13 mouse cellular contexts compared by ENCODE assay signal in genomic region chr9:46645469-46645884, GRCm38 (mm10).
DNase-seq lines count a peak whose midpoint lies in the region; ATAC-seq and TF ChIP-seq lines count a peak whose summit lies in the region.
"Had no signal": no experiment of that assay in that cellular context is flagged by ENCODE, and none has a peak within 500 bp of the region (broad histone marks: within the 10 kb centered on the region; RNA-seq: fewer than 3 reads in every experiment).

No protein-coding gene starts in this region.

- no peaks in the 10 kb centered on the region for H3K9me3 ChIP-seq in embryonic facial prominence, embryonic 10.5 days
- H3K9me3 ChIP-seq in hindbrain, embryonic 12.5 days (replicated peaks), result no peaks in the 10 kb centered on the region
- no peaks in the 10 kb centered on the region for H3K9me3 ChIP-seq in midbrain, embryonic 15.5 days
- no peaks in the 10 kb centered on the region for H3K9me3 ChIP-seq in lung, postnatal 0 days (ENCODE audit: low read length)
- H3K9me3 ChIP-seq: liver, embryonic 12.5 days had no signal

- DNase-seq in layer of hippocampus, postnatal 10 days (ENCODE audit: low spot score in 2 of 2), result peak; percentile 13 to 36
- no peak for DNase-seq in layer of hippocampus, adult 2 months (ENCODE audit: low spot score in 2 of 2)
- peak; percentile 17 for DNase-seq in embryonic facial prominence, embryonic 10.5 days (ENCODE audit: low spot score)
- DNase-seq in cerebellum, adult 9-10 months, result no peak
- no peak for DNase-seq in lung, postnatal 0 days (ENCODE audit: low spot score)
- DNase-seq: cerebellum, postnatal 10 days; gastrocnemius, postnatal 36 days; kidney, adult 18-20 months; right cerebral cortex, postnatal 25 days had no signal

- peaks cover 16% of the 10 kb centered on the region for H3K4me1 ChIP-seq in embryonic facial prominence, embryonic 10.5 days
- peaks cover 18% of the 10 kb centered on the region for H3K4me1 ChIP-seq in hindbrain, embryonic 12.5 days
- peaks cover 19% of the 10 kb centered on the region for H3K4me1 ChIP-seq in midbrain, embryonic 15.5 days
- no peaks in the 10 kb centered on the region for H3K4me1 ChIP-seq in lung, postnatal 0 days (ENCODE audit: insufficient read depth, low read depth, low read length)
- H3K4me1 ChIP-seq: liver, embryonic 12.5 days had no signal

- no peak overlapping the region for H3K4me2 ChIP-seq in hindbrain, embryonic 12.5 days (replicated peaks)
- no peak overlapping the region for H3K4me2 ChIP-seq in midbrain, embryonic 15.5 days
- no peak overlapping the region for H3K4me2 ChIP-seq in lung, postnatal 0 days (replicated peaks; ENCODE audit: low read depth, low read length)
- H3K4me2 ChIP-seq: liver, embryonic 12.5 days had no signal

- no peak overlapping the region for H3K27ac ChIP-seq in layer of hippocampus, adult 2 months
- no peak overlapping the region for H3K27ac ChIP-seq in embryonic facial prominence, embryonic 10.5 days (replicated peaks)
- peak overlapping the region; percentile 48; the same call in 1 of the 2 replicates for H3K27ac ChIP-seq in hindbrain, embryonic 12.5 days
- H3K27ac ChIP-seq in midbrain, embryonic 15.5 days, result peak overlapping the region; percentile 14; the same call in 1 of the 2 replicates
- H3K27ac ChIP-seq in lung, postnatal 0 days (ENCODE audit: low read length), result no peak overlapping the region
- H3K27ac ChIP-seq: liver, embryonic 12.5 days had no signal

- TF ChIP-seq CTCF in layer of hippocampus, adult 2 months (conservative IDR thresholded peaks at IDR 0.05), result no peak
- TF ChIP-seq CTCF in lung, postnatal 0 days (IDR thresholded peaks at IDR 0.05), result no peak

- no peaks in the 10 kb centered on the region for H3K36me3 ChIP-seq in embryonic facial prominence, embryonic 10.5 days (replicated peaks)
- no peaks in the 10 kb centered on the region for H3K36me3 ChIP-seq in hindbrain, embryonic 12.5 days
- no peaks in the 10 kb centered on the region for H3K36me3 ChIP-seq in midbrain, embryonic 15.5 days (replicated peaks)
- no peaks in the 10 kb centered on the region for H3K36me3 ChIP-seq in lung, postnatal 0 days (ENCODE audit: insufficient read depth, low read length)
- H3K36me3 ChIP-seq: liver, embryonic 12.5 days had no signal

- TF ChIP-seq EP300 in lung, postnatal 0 days (IDR thresholded peaks at IDR 0.05), result no peak

- no peak overlapping the region for H3K4me3 ChIP-seq in layer of hippocampus, adult 2 months
- no peak overlapping the region for H3K4me3 ChIP-seq in embryonic facial prominence, embryonic 10.5 days
- no peak overlapping the region for H3K4me3 ChIP-seq in hindbrain, embryonic 12.5 days
- no peak overlapping the region for H3K4me3 ChIP-seq in midbrain, embryonic 15.5 days
- H3K4me3 ChIP-seq in lung, postnatal 0 days (ENCODE audit: low read depth, low read length), result no peak overlapping the region
- H3K4me3 ChIP-seq: erythroblast, embryonic 14.5 days; liver, embryonic 12.5 days had no signal

- H3K27me3 ChIP-seq in embryonic facial prominence, embryonic 10.5 days (replicated peaks; ENCODE audit: low read depth, poor library complexity, severe bottlenecking), result no peaks in the 10 kb centered on the region
- no peaks in the 10 kb centered on the region for H3K27me3 ChIP-seq in hindbrain, embryonic 12.5 days
- H3K27me3 ChIP-seq in midbrain, embryonic 15.5 days (replicated peaks), result no peaks in the 10 kb centered on the region
- H3K27me3 ChIP-seq in lung, postnatal 0 days (replicated peaks; ENCODE audit: insufficient read depth, low read length), result no peaks in the 10 kb centered on the region
- H3K27me3 ChIP-seq: liver, embryonic 12.5 days had no signal

- whole genome bisulfite sequencing in embryonic facial prominence, embryonic 10.5 days, result 23% methylated on average over 7 of the region's 7 CpGs
- WGBS in hindbrain, embryonic 12.5 days, result 18% methylated on average over 7 of the region's 7 CpGs
- WGBS in midbrain, embryonic 15.5 days, result 10% methylated on average over 7 of the region's 7 CpGs
- 15% methylated on average over 7 of the region's 7 CpGs for WGBS in lung, postnatal 0 days

- no peak for ATAC-seq in hindbrain, embryonic 12.5 days (ENCODE audit: low FRiP score)
- no peak for ATAC-seq in midbrain, embryonic 15.5 days (replicated peaks)
- ATAC-seq in lung, postnatal 0 days, result no peak
- ATAC-seq: liver, embryonic 12.5 days had no signal

- H3K9ac ChIP-seq in hindbrain, embryonic 12.5 days, result no peak overlapping the region
- H3K9ac ChIP-seq in midbrain, embryonic 15.5 days, result no peak overlapping the region
- no peak overlapping the region for H3K9ac ChIP-seq in lung, postnatal 0 days (replicated peaks; ENCODE audit: low read depth)
- H3K9ac ChIP-seq: liver, embryonic 12.5 days had no signal

Comparison
In these comparisons a context has a peak if more than half of its experiments do, and no peak if none do; other contexts are left out.
1. DNase-seq: peak in layer of hippocampus, postnatal 10 days (2 of 2) and embryonic facial prominence, embryonic 10.5 days (single experiment); none in layer of hippocampus, adult 2 months (0 of 2), cerebellum, adult 9-10 months (single experiment) and lung, postnatal 0 days (single experiment).
2. H3K27ac ChIP-seq: peak in hindbrain, embryonic 12.5 days (single experiment) and midbrain, embryonic 15.5 days (single experiment); none in layer of hippocampus, adult 2 months (single experiment), embryonic facial prominence, embryonic 10.5 days (single experiment) and lung, postnatal 0 days (single experiment).